Mouse (Mus musculus): Measurements from ENCODE around the gene Usp39.

Usp39 gene

GRCm38 (mm10) chr6:72345074-72345567 lies at the start of gene Usp39:
Gene Usp39 (minus strand): TSS chr6:72345184.
- peak; percentile 97 for DNase-seq

GRCm38 (mm10) chr6:72392341-72392740 lies 47.4 kb upstream of the Usp39 start:
- DNase-seq: no peak

DNA sequence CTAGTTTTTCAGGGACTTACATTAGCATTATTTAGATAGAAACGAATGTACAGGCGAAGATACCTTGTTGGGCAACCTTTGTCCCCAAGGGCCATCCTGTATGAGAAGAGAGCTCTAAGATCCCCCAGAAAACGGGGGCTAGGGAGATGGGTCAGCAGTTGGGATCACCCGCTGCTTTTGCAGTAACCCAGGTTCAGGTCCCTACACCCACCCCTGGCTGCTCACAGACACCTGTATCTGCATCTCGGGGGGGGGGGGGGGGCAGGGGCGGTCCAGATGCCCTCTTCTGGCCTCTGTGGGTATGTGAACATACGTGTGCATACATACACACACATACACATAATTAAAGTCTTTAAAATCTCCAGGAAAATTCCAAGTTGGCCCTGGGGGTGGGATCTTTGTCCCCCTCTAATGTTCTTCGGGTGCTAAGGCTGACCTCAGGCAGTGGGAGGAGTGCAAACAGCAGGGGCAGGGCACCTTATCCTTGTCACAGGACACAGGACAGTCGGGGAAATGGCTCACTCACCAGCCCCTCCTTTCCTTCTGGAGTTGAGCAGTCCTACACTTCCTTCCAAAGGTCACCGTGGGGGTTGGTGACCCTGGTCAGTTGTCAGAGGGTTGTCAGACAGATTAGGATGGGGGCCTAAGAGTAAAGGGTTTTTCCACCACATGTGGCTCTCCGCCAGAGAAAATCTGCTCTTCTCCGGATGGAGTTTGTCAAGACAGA lies 46.0 kb upstream of the Usp39 start:
- no peak for DNase-seq

- DNase-seq: peak; percentile 47
Observed at GRCm38 (mm10) chr6:72389941-72390771, 45.2 kb upstream of the Usp39 start, which contains the start of gene Vamp8. Gene Vamp8 (minus strand): TSS chr6:72390703.

DNA sequence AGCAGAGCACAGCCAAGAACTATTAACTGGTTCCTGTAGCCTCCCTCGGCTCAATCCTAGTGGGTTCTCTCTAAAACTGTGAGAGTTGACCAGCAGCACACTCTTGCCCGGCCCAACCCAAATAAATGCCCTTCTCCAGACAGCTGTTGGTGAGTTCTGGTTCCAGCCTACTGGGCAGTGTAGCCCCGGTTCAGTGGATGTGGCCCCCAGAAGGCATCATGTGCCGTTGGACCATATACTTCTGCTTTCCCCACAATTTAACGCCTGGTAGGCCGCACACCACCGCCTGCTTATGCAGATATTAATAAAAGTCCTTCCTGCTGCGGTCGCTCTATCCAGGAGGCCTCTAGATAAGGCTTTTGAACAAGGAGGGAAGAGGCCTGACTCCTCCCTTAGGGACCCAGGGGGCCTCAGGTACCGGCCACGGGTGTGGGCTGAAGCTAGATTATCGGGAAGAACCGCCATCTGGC lies 44.5 kb upstream of the Usp39 start:
- no peak for DNase-seq

DNA sequence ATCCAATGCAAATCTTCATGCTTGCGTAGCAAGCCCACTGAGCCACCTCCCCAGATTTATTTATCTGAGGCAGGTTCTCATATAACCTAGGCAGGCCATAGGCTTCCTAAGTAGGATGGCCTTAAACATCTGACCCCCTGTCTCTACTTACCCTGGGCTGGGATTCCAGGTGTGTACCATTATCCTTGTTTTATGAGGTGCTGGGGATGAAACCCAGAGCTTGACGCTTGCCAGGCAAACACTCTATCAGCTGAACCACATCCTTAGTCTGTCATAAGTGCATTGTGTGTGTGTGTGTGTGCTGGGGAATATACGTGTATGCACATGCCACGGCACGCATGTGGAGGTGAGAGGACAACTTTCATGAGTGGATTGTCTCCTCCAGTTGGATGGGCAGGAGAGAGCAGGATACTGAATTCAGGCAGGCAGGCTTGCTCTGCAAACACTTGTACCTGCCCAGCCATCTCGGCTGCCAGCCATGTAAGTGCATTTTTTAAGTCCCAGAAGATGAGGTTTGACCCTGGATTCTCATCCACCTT lies 43.9 kb upstream of the Usp39 start:
- DNase-seq: no peak

DNA sequence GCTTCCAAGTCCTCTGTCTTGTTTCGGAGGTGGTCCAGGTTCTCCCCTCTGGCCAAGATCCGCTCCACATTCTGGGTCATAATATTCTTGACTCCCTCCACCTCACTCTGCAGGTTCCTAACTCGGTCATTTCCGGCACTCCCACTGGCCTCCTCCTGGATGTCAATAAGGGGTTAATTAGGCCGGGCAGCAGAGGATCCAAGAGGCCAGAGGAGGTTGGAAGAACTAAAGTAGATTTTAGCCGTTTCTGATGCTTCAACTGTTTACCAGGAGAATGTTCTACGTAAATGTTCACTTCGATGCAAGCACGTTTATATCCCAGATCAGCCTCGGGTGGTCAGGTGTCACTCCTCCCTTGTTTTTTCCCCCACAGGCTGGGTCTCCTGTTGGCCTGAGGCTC lies 43.3 kb upstream of the Usp39 start:
- no peak for DNase-seq

GRCm38 (mm10) chr6:72387816-72388215 lies 42.8 kb upstream of the Usp39 start:
- DNase-seq: no peak

GRCm38 (mm10) chr6:72386561-72386960 lies 41.6 kb upstream of the Usp39 start:
- no peak for DNase-seq

DNA sequence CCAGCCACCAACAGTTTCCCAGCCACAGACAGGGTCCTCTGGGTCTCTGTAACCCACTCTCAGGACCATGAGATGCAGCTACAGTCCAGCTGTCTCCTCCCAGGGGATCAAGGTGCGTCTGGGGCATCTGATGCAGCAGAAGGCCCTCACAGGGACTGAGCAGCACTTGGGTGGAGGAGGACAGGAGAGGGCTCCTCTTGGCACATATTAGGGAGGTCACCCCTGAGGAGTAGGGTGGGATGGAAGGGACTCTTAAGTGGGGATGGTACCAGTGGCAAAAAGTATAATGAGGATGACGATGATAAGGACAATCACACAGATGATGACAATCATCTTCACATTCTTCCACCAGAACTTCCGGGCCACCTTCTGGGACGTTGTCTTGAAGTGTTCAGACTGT lies 40.3 kb upstream of the Usp39 start:
- DNase-seq: no peak

GRCm38 (mm10) chr6:72383952-72384351 lies 39.0 kb upstream of the Usp39 start:
- DNase-seq: no peak

DNA sequence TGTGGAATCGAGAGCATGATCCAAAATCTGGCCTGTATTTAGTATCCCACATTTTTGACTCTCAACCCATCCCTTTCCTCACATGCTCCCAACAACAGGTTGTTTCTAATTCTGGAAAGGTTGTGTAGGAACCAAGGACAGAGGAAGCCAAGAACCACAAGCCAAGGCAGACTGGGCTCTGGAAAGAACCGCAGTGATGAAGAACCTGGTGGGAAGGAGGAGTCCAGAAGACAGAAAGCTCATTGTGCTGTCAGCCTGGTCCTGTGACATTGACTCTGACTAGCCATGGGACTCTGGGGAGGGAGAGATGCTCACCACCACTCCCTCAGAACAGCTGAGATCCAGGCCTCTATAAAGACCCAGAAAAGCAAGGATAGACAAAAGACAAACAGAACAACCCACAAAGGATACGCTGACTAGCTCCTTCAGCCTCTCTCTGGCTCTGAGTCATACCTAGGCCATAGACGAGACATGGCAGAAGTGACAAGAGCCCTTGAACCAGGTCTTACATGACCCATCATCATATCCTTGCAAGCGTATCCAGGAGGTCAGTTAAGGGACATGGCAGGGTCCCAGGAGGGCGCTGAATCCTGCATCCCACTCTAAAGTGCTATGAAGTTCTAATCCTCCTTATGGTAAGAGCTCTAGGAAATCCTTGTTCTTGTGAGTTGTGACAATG lies 38.3 kb upstream of the Usp39 start:
- DNase-seq: no peak

DNA sequence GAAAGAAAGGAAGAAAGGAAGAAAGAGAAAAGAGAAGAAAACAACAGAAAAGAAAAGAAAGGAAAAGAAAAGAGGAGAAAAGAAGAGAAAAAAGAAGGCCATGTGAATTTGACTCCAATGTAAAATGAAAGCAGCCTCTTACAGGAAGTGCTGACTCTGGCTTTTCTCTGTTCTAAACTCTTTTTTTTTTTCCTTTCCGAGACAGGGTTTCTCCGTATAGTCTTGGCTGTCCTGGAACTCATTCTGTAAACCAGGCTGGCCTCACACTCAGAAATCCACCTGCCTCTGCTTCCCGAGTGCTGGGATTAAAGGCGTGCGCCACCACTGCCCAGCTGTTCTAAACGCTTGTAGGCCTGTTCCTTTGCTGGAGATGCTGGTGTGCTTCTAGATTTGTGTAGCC lies 37.5 kb upstream of the Usp39 start:
- no peak for DNase-seq

DNA sequence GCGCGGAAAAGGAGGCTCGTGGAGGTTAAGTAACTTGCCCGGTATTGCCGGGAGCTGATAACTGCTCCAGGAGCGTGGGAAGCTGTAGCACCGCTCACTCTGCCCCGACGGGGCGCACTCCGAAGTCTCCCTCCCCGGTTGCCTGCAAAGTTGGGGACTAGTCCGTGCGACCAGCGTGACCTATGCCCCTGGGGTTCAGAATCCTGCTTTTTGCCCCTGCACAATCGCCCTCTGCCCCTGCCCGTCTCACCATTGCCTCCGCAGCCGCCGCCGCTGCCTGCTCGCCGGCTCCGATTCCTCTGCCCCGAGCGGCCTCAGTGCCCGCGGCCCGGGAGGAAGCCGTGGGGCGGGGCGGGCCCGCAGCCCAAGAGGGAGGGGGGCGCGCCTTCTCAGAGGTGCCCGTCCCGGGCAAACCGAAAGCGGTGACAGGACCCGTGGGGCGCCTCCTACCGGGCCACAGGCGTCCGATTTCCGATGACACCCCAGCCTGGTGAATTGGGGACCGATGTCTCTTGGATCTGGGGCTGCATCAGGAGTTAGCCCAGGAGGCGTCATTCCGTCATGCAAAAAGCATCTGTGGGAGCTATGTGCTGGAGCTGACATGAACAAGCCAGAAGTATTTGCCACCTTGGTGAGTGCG lies 35.3 kb upstream of the Usp39 start, which contains the start of gene Vamp5:
TSS of gene Vamp5 (minus strand) at position 338 of the 640 bp plus-strand sequence.
- DNase-seq: peak; percentile 45

DNA sequence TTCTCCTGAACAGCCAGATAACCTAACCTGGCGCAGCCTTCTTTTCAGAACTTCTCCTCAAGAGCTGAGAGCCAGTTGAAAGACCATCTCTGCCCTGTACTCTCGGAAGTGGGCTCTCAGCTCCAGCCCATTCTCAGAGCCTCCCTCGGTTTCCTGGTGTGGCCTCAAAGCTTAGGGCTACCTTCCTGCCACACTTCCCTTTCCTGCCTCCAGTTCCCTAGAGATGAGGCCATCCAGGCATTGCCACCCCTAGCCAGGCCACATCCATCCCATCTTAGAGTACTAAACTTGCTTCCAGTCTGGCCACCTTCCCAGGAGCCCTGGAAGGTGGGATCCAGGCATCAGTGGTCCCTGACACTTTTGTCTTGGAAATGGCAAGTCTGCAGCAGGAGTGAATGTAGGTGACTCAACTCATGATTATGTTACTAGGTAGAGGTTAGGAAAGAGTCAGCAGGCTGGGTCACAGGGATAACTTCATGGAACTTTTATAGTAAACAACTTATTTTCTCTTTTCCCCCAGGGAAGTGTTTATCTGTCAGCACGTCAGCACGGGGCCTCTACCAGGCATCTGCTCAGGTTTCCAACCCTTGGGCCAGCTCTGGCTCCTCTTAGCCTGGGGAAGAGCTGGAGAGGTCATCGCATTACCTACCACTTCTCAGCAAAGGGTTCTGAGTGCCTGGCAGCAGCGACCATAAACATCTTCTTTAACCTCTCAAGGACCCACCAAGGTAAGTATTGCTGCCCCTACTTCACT lies 34.6 kb upstream of the Usp39 start:
- no peak for DNase-seq

DNA sequence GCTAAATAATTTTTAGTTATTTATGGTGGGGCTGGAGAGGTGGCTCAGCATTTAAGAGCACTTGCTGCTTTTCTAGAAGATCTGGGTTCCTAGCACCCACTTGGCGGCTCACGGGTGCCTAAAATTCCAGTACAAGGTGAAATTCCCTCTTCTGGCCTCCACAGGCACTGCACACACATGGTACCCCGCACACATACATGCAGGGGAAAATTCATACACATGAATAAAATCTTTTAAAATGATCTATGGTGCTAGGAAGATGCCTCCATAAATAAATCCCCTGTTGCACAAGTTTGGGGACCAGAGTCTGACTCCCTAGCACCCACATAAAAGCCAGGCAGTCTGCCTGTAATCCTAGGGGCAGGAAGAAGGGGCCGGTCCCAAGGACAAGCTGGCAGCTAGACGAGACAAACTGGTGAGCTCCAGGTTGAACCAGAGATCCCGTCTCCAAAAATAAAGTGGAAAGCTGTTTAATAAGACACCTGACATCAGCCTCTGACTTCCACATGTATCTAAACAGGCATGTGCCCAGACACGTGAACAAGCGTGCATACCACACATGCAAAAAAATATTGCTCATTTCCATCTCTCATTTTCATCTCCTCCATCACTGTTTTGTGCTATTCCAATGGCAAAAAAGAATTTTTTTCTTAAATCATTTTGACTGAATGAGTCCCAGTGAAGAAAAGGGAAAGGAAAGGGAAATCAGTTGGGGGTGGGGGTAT lies 33.7 kb upstream of the Usp39 start:
- DNase-seq: no peak

DNA sequence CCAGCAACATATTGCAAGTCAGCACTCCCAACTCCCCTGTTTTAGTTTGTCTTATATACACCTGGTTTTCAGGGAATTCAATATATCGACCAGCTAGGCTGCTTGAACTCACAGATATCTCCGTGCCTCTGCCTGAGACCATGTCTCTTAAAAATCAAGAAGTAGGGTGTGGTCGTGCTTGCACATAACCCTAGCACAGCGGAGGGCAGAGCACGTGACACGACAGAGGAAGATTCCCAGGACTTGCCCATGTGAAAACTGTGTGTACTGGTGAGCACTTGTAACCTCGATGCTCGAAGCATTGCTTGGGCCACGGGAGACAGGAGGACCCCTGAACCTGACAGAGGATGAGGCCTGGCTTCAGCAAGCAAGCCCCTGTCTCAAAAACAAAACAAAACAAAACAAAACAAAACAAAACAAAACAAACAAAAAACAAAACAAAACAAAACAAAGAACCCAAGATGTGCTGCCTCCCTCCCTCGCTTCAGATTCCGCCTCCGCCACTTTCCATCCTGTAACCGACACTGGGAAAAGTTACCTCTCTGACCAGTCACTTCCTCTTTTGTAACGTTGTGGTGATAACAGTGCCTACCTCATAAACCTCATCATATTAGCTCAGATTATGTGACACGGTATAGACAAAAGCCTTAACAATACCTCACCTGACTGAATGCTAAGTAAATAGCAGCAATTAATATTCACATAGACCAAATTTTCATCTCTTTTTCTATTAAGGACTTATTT lies 30.0 kb upstream of the Usp39 start:
- no peak for DNase-seq

- DNase-seq: no peak
Observed at GRCm38 (mm10) chr6:72374206-72374605, 29.2 kb upstream of the Usp39 start.

DNA sequence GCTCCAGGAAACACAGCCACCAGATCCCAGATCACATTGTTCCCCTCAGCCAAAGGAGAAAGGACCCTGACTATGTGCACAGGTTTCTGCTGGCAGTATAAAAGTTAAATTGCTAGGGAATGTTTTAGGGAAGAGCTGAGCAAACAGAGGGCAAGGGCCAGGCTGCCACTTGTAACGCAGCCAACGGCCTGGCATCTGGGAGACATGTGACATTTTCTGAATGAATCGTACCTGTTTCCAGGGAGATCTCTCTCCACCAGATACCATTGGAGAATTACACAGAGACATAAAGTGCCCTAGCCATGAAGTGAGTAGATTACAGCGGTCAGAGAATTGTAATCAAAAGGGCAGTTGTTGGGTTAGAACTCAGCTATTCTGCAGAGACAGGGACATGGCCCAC lies 28.2 kb upstream of the Usp39 start:
- DNase-seq: no peak

- DNase-seq: no peak
Observed at GRCm38 (mm10) chr6:72371571-72371970, 26.6 kb upstream of the Usp39 start.
